Mouse (Mus musculus): ENCODE data around the gene Cphx1. TPM values are rescaled to one million over a fixed set of nuclear protein-coding genes. Genes with fewer than 3 reads are reported as not detected.
A peak's percentile ranks its signal among the peaks of the same experiment; 100 is the strongest.
"Not testable (repeated sequence)": the region's sequence is repeated elsewhere in the genome, so short reads cannot be mapped to it uniquely, and the experiment has no call there.

Cphx1 gene
- total RNA-seq (2022), result not detected

DNA sequence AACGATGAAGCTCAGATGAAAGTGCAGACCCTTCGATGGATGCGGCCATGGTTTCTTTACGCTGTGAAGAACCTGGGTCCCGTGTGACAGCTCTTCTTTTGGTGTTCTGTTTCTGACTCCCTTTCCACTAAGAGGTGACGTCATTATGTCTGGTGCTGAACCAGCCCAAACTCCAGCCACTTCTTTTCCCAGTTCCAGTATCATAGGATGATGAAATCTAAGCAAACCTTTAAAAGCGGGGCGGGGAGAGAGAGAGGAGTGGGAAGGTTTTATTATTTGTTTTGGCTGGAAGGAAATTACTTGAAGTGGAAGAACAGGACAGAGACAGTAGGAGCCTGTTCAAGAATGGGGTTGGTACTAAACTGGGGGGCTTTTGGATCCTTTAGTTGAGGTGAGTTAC lies at the start of gene Cphx1:
TSS of gene Cphx1 (plus strand) at position 301 of the 400 bp plus-strand sequence.
- DNase-seq (ENCODE audit: low spot score in 2 of 2), result not testable (repeated sequence)

DNA sequence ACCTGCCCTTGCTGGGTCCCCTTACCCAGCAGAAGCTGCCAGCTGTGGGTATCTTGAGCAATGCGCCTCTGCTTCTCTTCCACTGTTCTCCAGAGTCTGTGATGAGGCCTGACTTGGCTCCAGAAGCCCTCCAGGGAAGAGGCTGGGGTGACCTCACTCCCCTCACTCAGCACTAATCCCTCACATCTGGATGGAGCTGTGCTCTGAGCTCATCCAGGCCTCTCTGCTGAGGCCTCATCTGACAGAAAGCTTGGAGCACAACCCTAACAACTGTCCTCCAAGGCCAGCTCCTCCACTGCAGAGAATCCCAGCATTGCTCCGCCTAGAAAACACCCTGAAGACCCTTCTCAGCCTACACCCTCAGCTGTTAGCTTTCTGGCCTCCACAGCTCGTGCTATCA lies 43.5 kb upstream of the Cphx1 start:
- DNase-seq (ENCODE audit: low spot score in 2 of 2), result not testable (repeated sequence)

DNA sequence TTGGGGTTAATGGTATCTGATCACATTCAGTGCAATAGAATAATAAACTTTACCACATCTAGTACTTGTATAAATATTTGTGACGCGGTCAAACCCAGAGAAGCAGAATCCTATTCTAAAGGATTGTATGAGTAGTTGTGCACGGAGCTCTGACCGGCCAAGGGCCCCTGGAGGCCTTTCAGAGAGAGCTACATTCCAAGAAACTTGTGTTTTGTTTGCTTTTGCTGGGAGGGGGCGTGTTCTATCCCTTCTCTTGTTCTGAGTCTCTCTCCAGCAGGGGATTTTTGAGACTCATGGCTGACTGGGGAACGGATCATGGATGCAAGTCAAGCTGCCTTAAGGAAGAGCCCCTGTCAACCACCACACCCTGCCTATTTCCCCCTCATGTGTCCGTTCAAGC lies 42.4 kb upstream of the Cphx1 start:
- not testable (repeated sequence) for DNase-seq (ENCODE audit: low spot score in 2 of 2)

DNA sequence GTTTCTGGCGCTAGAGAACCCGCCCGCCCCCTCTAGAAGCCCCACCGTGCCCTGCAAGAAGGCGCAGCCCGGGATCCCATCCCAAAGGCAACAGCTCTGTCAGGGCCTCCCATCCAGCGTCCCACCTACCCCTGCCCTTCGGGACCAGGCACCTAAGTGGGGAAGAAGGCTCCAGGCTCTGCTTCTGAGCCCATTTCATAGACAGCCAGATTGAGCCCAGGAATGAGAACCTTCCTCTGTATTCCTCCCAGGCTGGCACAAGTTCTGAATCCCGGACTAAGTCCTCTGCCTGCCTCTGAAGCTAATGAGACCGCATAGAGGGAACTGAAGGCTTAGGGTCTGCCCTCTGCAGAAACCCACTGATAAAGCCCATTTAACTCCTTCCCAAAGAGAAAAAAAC lies 35.1 kb upstream of the Cphx1 start, which contains the start of gene Plac9a:
TSS of gene Plac9a (minus strand) at position 101 of the 400 bp plus-strand sequence.
- DNase-seq (ENCODE audit: low spot score in 2 of 2), result not testable (repeated sequence)

DNA sequence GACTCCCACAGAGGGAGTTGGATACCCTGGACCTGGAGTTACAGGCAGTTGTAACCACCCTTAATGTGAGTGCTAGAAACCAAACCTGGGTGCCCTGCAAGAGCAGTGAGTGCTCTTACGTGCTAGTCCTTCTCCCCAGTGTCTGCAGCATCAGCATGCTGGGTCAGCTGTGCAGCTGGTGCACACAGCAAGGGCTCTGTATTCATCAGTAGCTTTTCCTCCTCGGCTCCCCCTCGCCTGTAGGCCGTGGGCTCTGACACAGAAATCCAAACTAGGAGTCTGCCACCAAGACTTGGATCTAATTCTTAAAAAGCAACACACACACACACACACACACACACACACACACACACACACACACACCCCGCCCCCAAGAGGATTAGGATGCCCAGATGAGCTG lies 32.9 kb upstream of the Cphx1 start:
- not testable (repeated sequence) for DNase-seq (ENCODE audit: low spot score in 2 of 2)

DNA sequence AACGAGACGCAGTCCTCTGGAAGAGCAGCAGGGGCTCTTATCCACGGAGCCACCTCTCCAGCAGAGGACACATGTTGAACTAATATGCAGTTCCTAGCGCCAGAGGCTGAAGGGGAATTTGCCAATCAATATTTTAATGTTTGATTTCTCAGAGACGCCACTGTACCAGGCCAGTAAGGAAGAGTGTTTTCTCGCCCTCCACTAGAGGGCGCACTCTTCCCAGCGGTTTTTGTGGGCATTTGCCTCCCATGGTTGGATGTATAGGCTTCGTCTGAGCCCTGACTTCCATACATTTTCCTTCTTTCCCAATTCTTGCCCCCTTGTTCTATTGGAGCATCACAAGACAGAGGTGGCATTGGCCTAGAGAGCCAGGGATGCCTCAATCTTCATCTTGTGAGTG lies 30.8 kb upstream of the Cphx1 start:
- not testable (repeated sequence) for DNase-seq (ENCODE audit: low spot score in 2 of 2)

DNA sequence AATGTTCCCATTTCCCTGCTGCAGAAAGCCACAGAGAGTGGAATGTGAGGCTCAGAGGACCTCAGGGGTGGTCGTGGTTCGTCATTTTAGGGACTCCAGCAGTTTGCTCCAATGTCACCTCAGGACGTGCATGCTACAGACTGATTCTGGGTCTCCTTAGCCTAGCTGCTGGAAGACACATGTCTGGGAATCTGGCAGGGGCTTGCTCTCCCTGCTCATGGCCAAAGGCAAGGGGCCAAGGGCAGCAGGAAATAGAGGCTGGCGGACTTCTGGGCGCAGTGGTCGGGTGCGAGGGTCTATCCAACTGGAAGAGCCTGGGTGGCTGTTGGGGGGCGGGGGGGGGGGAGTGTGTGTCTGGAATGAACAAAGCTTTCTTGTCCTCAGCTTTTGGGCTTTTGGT lies 29.1 kb upstream of the Cphx1 start:
- DNase-seq (ENCODE audit: low spot score in 2 of 2), result not testable (repeated sequence)

DNA sequence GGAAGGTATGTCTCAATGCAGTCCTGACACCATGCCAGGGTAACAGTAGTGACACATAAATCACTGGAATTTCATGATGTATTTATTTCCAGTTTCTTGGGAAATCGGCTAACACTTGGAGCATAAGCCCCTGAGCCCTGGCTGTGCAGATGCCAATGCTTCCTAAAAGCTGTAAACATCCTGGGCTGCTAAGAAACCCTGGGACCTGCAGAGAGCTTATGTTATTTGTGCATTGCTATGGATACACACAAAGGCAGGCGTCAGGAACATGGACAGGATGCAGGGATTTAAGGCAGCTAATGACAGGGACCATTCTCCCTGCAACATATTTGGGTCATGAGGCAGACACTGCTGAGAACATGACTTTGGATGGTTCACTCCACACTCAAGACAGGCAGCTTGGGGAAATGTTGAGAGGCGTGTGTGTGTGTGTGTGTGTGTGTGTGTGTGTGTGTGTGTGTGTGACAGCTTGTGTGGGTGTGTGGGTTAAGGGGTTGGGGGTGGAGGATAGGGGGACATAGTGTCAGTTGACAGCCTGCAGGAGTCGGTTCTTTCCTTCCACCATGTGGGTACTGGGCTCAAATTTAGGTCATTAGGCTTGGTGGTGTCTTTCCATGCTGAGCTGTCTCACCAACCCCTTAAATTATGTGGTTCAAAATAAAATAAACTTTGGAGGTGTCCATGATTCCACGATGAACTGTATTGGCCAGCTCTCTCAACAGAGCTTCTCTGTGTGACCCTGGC lies 19.5 kb upstream of the Cphx1 start:
- not testable (repeated sequence) for DNase-seq (ENCODE audit: low spot score in 2 of 2)

DNA sequence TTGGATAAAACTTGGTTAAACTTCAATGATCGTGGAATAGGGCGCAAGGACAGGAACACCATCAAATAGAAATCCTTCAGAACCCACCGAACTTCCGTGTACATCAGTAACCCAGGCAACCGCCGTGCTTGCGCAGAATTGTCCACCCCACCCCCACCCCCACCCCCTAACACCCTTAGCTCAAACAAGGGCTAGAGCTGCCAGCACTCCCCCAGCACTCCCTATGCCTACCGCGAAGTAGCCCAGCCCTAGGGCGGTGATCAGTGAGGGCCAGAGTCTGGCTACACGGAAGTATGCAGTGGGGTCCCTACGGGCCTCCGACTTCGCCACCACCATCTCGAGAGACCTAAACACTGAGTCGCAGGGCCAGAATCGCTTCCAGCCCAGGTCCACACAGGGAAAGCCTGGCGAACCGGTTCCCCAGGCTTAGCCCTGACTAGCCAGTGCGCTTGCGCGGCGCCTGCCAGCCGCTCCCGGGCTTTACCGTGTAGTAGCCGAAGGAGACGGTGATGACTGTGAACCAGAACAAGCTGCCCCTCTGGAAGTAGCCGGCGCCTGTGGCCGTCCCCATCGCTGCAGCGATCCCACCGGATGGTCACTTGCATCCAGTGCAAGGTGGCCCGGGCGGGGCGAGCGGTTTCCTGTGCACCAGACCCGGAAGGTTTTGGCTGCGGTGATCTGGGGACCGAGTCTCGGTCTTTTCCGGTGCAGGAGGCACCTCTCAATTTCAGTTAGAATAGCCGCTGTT lies 11.1 kb upstream of the Cphx1 start:
- not testable (repeated sequence) for DNase-seq (ENCODE audit: low spot score in 2 of 2)

DNA sequence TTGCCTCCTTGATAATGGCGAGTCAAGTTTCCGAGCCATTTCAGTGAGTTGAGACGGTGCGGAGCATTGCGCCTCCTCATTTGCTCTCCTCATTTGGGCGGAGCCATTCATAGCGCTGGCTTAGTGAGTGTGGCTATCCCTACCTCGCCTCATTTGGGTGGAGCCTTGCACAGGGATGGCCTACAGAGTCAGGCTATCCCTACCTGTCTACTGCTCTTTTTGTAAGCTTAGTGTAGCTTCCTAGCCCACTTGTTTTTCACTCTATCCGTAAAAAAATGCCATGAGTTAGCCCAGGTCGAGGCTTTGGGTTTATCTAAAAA lies 10.6 kb upstream of the Cphx1 start, which contains the start of gene Tmem254a:
TSS of gene Tmem254a (minus strand) at position 111 of the 320 bp plus-strand sequence.
- not testable (repeated sequence) for DNase-seq (ENCODE audit: low spot score in 2 of 2)

DNA sequence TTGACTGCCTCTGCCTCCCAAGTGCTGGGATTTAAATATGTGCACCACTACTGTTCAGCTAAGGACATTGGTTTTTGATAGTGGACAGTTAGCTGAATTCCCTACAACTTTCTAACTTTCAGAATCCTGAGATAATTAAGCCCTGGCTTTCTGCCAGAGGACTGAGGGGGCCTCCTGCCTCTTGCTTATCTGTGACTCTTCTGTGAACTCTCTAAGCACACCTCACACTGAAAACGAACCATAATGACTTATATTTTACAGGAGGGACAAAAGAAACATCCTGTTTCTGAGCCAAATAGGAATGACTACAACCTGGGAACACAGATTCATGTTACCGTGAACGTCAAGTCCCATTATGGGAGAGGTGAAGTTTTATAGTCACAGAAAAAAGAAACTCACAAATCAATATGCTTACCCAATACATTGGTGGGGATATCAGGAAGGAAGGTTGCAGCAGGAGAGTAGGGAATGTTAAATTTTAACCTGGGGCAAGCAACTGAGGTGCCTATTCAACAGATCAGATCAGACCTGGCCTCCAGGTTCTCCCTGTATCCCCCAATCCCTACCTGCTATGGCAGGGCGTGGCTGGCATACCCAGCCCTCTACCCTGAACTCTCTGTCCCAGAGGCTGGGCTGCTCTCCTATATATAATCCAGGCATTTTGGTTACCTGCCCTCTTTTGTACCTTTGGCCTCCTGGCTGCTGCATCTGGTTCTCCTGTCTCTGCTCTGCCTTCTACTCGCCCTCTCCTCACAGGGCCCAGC lies 1.1 kb upstream of the Cphx1 start:
- not testable (repeated sequence) for DNase-seq (ENCODE audit: low spot score in 2 of 2)

DNA sequence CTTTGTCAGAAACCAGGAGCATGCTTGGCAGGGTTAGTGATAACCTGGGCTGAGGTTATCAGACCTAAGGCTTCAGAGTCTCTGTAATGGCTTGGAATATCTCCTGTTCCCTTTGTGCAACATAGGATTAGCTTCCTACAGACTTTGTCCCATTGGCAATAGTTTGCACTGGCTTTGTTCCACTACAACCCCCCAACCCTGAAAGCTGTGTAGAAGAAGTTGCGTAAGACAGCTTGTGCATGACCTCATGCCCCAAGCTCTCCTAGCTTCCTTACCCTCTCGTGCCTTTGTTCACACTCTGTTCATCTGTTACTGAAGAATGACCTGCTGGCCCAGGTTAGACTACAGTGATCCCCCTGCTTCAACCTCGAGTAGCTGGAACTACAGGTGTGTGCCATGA lies 19.8 kb downstream of the Cphx1 start:
- not testable (repeated sequence) for DNase-seq (ENCODE audit: low spot score in 2 of 2)

DNA sequence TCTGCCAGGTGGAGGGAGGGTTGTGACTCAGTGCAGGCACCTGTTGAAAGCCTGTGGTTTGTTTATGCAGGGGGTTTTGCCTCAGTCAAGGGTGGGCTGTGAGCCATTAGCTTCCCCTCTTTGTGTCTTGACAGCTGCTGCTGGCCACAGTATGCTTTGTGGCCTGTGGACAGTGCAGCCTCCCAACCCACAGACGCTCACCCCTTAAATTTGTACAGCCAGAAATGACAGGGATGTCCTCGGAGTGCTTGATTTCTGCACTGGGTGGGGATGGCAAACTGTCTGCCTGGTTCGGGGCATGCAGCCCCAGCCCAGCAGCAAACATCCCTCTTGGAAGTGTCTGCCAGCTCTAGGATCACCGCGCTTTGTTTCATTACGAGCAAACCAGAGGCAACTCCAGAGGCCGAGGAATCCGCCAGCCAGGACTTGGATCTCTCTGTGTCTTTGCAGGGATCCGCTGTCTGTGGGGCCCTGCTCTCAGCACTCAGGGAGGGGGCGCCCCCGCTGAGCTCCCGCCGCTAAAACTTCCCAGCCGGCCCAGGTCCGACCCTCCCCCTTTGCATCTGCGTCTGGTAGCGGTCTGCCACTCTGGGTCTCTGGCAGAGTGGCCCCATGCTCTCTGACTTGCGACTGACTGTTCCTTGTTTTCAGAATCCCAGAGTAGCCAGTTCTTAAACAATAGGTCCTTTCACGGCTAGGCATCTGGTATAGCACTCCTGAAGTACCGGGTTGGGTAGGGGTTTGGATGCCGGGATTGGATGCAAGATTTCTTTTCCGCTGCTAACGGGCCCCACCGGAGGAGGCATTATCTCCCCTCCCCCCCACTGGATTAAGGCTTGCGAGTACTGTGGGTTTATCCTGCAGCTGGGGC lies 40.5 kb downstream of the Cphx1 start, which contains the start of gene Duxbl1:
TSS of gene Duxbl1 (plus strand) at position 207 of the 871 bp plus-strand sequence.
- DNase-seq (ENCODE audit: low spot score in 2 of 2), result not testable (repeated sequence)

DNA sequence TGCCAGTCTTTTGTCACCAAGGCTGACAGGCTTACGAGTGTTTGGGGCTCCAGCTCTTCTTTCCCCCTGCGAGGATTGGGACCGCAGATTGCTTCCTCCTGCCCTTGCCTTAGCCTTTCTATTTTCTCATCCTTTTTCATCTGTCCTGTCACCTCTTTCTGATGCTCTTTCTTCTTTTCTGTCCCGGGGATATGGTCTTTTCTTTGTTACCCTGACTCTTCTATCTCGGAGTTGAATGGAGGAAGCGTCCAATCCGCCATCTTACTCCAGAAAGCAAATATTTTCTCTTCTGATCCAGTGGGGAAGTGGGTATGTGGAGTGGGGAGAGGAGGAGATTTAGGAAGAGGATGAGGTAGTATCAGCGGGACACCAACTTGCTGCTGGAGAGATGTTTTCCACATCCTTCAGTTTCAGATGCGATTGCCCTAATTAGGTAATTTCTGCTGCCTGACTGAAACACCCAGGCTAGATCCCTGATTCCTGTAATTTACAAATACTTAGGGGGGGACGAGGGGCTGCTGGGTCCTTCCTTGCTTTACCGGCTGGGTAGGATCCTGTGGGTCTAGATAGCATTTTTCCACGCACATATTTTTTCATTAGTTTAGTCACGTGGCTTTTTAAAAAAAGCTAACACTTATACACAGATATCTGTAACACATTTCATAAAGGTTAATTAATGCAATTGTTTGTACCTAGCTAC lies 41.3 kb downstream of the Cphx1 start:
- DNase-seq (ENCODE audit: low spot score in 2 of 2), result not testable (repeated sequence)

DNA sequence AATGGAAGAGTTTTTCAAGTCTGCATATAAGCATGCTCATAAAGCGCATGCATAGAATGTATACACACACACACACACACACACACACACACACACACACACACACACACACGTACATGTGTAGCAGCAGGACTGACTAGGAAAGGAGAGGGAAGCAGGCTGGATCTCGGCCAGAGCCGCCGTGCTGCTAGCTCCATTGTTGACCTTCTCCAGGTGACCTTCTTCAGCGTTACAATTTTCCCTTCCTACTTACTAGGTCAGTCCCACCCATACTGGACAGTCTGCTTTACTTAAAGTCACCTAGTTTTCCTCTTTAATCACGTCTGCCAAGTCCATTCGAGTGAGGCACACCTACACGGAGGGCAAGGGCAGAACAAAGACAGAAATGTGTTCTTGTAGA lies 43.8 kb downstream of the Cphx1 start:
- peak in 1 of 2 experiments; percentile 1 for DNase-seq (ENCODE audit: low spot score in 2 of 2)

Other genes starting within 250 kb of the Cphx1 start
- 10 to 100 TPM; 22.9 to 29.3 (median 28.8) TPM for gene Ppif, start 244.2 kb upstream of the Cphx1 start, total RNA-seq (2022)
- gene Zcchc24, start 169.3 kb upstream of the Cphx1 start, total RNA-seq (2022), result 10 to 100 TPM; 54.4 to 82.7 (median 64.0) TPM
- gene Anxa11, start 96.1 kb upstream of the Cphx1 start, total RNA-seq (2022), result 100 to 1,000 TPM in 3 of 4 experiments, 10 to 100 TPM in 1; 92.4 to 119 (median 105) TPM
- gene Plac9a, start 35.2 kb upstream of the Cphx1 start, total RNA-seq (2022), result 1 to 10 TPM; 1.3 to 2.3 (median 1.7) TPM
- under 1 TPM in 2 of 4 experiments, not detected in 2; 0.19 to 0.59 TPM for gene Tmem254a, start 10.6 kb upstream of the Cphx1 start, total RNA-seq (2022)
- gene Duxbl1, start 40.3 kb downstream of the Cphx1 start, total RNA-seq (2022), result not detected
- 10 to 100 TPM in 2 of 4 experiments, 1 to 10 TPM in 2; 4.0 to 15.3 (median 11.3) TPM for gene Gm9780, start 104.4 kb downstream of the Cphx1 start, total RNA-seq (2022)
- gene Tmem254c, start 129.1 kb downstream of the Cphx1 start, total RNA-seq (2022), result 1 to 10 TPM; 1.0 to 2.1 (median 1.7) TPM
- gene Cphx2, start 143.2 kb downstream of the Cphx1 start, total RNA-seq (2022), result not detected
- gene Cphx3, start 144.0 kb downstream of the Cphx1 start, total RNA-seq (2022), result not detected
- not detected for gene Duxbl2, start 180.0 kb downstream of the Cphx1 start, total RNA-seq (2022)
- gene Plac9b, start 244.2 kb downstream of the Cphx1 start, total RNA-seq (2022), result 10 to 100 TPM; 29.5 to 33.0 (median 31.3) TPM